Mouse (Mus musculus) stomach, embryonic 16.5 days (tissue): ENCODE data around the gene Rala. TPM values are rescaled to one million over a fixed set of nuclear protein-coding genes. Genes with fewer than 3 reads are reported as not detected.
A peak's percentile ranks its signal among the peaks of the same experiment; 100 is the strongest.
"Not testable (repeated sequence)": the region's sequence is repeated elsewhere in the genome, so short reads cannot be mapped to it uniquely, and the experiment has no call there.

ENCODE experiments used
- ATAC-seq: fragments of 200-750 bp; cut with Nextera tagmentation; 2 replicates; pipeline ENCODE4 v1.8.0; 2017; ENCODE audit warnings: moderate number of reproducible peaks, moderate TSS enrichment; ENCODE audit not compliant: insufficient read depth, low FRiP score
- H3K27ac ChIP-seq: fragments of 300-500 bp; sonication (generic); 2 replicates; pipeline ENCODE4 v1.5.1; 2014; ENCODE audit warnings: low read length
- H3K27me3 ChIP-seq: fragments of 300-500 bp; sonication (generic); 2 replicates; pipeline ENCODE4 v1.6.1; 2014; ENCODE audit warnings: low read length, control low read depth, mixed read lengths; ENCODE audit not compliant: control insufficient read depth, insufficient read depth
- H3K36me3 ChIP-seq: fragments of 300-500 bp; sonication (generic); 2 replicates; pipeline ENCODE4 v1.6.1; 2014; ENCODE audit warnings: low read length; ENCODE audit not compliant: control insufficient read depth, insufficient read depth
- H3K4me1 ChIP-seq: fragments of 300-500 bp; sonication (generic); 2 replicates; pipeline ENCODE4 v1.6.1; 2014; ENCODE audit warnings: low read length, control low read depth, mixed read lengths; ENCODE audit not compliant: control insufficient read depth, insufficient read depth
- H3K4me2 ChIP-seq: fragments of 300-500 bp; sonication (generic); 2 replicates; pipeline ENCODE4 v1.6.1; 2014; ENCODE audit warnings: low read depth, low read length, mixed read lengths
- H3K4me3 ChIP-seq: fragments of 300-500 bp; sonication (generic); replicated peaks from 2 replicates; pipeline ENCODE4 v1.5.1; 2014; ENCODE audit warnings: mild to moderate bottlenecking, low read length
- H3K9ac ChIP-seq: fragments of 300-500 bp; sonication (generic); 2 replicates; pipeline ENCODE4 v1.6.1; 2014; ENCODE audit warnings: low read length
- H3K9me3 ChIP-seq: fragments of 300-500 bp; sonication (generic); replicated peaks from 2 replicates; pipeline ENCODE4 v1.6.1; 2016; ENCODE audit warnings: low read length, control low read depth; ENCODE audit not compliant: control insufficient read depth
- WGBS: fragments of 180-500 bp; shearing (Covaris S2); extraction: QIAGEN DNeasy Blood & Tissue Kit; methylation state at CpG from one replicate; pipeline ENCODE4 v1.1.7; 2014; 5-methylcytosine and 5-hydroxymethylcytosine counted together
- polyA plus RNA-seq: library from polyadenylated mRNA; unstranded; fragments of >200 nt; fragmentation: Nextera tagmentation; extraction: Ambion mirVana; gene quantifications from 2 replicates; pipeline ENCODE4 v1.2.1, GENCODE M21; 2015

Rala gene
- polyA plus RNA-seq, 1 experiment from 2014 or later, result 89.4 TPM

- ATAC-seq, result no peak
Measured at GRCm38 (mm10) chr13:17975457-17975856, 31.4 kb upstream of the Rala start.

GRCm38 (mm10) chr13:17974734-17975133, 30.7 kb upstream of the Rala start:
- H3K4me3 ChIP-seq, result no peak overlapping the region
- 95% methylated on average over 9 of the region's 9 CpGs for WGBS
- H3K36me3 ChIP-seq, result no peaks in the 10 kb centered on the region
- H3K4me2 ChIP-seq, result no peak overlapping the region
- no peak overlapping the region for H3K9ac ChIP-seq
- no peak for ATAC-seq
- H3K9me3 ChIP-seq, result no peaks in the 10 kb centered on the region
- H3K4me1 ChIP-seq, result no peaks in the 10 kb centered on the region
- no peaks in the 10 kb centered on the region for H3K27me3 ChIP-seq
- H3K27ac ChIP-seq, result no peak overlapping the region

More at GRCm38 (mm10) chr13:17975457-17975856, 31.4 kb upstream of the Rala start:
- whole genome bisulfite sequencing, result 54% methylated on average over 1 of the region's 1 CpGs
- Histone ChIP-seq H3K27ac (no peak overlapping the region), H3K36me3 (no peaks in the 10 kb centered on the region), H3K27me3 (no peaks in the 10 kb centered on the region), H3K4me1 (no peaks in the 10 kb centered on the region), H3K9me3 (no peaks in the 10 kb centered on the region), H3K4me3 (no peak overlapping the region), H3K4me2 (no peak overlapping the region), H3K9ac (no peak overlapping the region)

DNA sequence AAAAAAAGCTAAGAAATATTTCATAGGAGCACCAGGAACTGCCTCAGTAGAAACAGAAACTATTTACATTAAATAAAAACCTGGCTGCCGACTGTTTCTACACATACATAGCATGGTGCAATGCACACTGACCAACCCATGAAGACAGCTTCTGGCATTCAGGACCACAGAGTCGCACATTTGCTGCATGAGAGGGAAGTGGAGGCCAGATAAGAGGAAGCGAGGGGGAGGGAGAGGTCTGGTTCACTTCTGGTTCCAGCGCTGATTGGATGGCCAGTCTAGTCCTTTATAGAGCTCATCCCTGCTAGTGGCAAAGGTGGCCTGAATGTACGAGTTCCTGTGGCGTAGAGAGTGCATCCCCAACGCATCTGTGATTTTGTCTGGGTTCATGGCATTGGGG, 16.6 kb upstream of the Rala start:
- no peaks in the 10 kb centered on the region for H3K36me3 ChIP-seq
- no peak overlapping the region for H3K9ac ChIP-seq
- H3K4me3 ChIP-seq, result no peak overlapping the region
- H3K4me2 ChIP-seq, result no peak overlapping the region
- no peaks in the 10 kb centered on the region for H3K4me1 ChIP-seq
- no peak overlapping the region for H3K27ac ChIP-seq
- 74% methylated on average over 7 of the region's 7 CpGs for WGBS
- no peak for ATAC-seq
- H3K27me3 ChIP-seq, result no peaks in the 10 kb centered on the region
- no peaks in the 10 kb centered on the region for H3K9me3 ChIP-seq

DNA sequence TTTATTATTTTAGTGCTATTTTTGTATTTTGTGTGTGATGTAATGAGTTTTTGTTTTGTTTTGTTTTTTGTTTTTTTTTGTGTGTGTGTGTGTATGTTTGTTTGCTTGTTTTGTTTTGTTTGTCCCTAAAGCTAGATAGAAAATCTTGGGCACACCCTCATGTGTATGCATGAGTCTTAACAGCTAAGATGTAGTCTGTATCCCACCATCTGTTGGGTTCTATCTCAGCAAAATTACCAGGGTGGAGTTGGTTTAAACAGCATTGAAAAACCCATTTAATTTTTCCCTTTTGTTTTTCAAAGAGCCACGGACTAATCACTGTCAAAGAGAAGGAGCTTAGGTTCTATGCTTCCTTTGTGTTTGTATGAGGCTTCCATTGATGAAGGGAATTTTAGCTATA, 10.2 kb upstream of the Rala start:
- WGBS, result 44% methylated on average over 1 of the region's 1 CpGs
- no peaks in the 10 kb centered on the region for H3K9me3 ChIP-seq

GRCm38 (mm10) chr13:17950581-17950980, 6.5 kb upstream of the Rala start:
- not testable (repeated sequence) for H3K9me3 ChIP-seq, H3K27me3 ChIP-seq, ATAC-seq, H3K4me1 ChIP-seq, H3K27ac ChIP-seq, H3K36me3 ChIP-seq, H3K9ac ChIP-seq, H3K4me3 ChIP-seq, H3K4me2 ChIP-seq
- 86% methylated on average over 8 of the region's 8 CpGs for WGBS

More for the DNA sequence above, 10.2 kb upstream of the Rala start:
- ATAC-seq, result no peak
- Histone ChIP-seq H3K4me1 (no peaks in the 10 kb centered on the region), H3K36me3 (no peaks in the 10 kb centered on the region), H3K9ac (no peak overlapping the region), H3K4me2 (no peak overlapping the region), H3K27ac (no peak overlapping the region), H3K4me3 (no peak overlapping the region), H3K27me3 (no peaks in the 10 kb centered on the region)

DNA sequence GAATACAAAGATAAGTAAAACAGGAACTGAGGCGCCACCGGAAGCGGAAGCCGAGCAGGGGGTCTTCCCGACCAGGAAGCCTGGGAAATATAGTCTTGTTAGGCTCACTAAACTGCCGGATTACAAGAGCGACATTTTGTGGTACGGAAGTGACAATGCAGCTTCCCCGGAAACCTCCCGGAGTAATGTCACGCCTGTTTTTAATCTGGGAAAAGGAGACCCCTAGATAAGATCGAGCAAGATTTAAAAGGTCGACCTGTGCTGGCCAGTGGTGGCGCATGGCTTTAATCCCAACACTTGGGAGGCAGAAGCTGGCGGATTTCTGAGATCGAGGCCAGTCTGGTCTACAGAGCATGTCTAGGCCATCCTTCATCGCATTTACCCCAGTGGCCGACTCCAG, 5.5 kb upstream of the Rala start:
- H3K4me3 ChIP-seq, result no peak overlapping the region
- H3K4me1 ChIP-seq, result peaks cover 7% of the 10 kb centered on the region; the same call in 1 of the 2 replicates
- H3K9ac ChIP-seq, result no peak overlapping the region
- no peak overlapping the region for H3K27ac ChIP-seq
- H3K4me2 ChIP-seq, result no peak overlapping the region
- H3K27me3 ChIP-seq, result no peaks in the 10 kb centered on the region
- H3K9me3 ChIP-seq, result no peaks in the 10 kb centered on the region
- no peaks in the 10 kb centered on the region for H3K36me3 ChIP-seq
- 76% methylated on average over 18 of the region's 18 CpGs for WGBS
- no peak for ATAC-seq

DNA sequence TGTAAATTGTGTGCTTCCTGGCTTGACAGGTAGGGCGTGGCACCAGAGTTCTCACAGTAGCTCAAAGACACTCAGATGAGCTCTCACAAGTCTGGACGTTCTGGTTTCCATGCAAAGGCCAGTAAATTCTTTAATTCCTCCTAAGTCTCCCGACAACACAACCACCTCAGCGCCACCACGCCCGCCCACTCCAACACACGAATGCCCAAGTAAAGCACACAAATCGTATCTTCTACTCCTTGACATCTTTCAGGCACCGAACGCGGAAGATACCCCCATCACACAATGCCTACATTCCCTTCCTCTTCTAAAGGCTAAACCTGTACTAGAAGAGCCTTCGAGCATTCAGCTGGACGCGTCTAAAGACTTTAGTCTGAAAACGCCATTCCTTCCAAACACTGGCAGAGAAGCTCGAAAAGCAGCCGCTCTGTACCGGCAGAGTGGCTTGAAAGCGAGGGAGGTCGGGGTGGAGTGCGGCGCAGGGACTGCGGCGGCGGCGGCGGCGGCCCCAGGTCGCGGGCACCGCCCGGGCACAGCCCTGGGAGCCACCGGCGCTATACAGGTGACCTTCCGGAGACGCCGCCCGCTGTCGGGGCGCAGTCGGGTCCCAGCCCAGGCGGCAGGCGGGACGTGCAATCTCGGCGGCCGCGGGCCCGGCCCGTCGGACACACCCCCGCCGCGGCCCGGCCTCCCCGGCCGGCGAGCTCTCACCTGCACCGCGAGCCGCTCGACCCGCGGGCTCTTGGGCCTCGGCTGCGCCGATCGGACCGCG, 547 bp downstream of the Rala start:
- Histone ChIP-seq H3K9me3 (no peaks in the 10 kb centered on the region), H3K4me1 (peaks cover 16% of the 10 kb centered on the region), H3K4me3 (peak overlapping the region; percentile 91), H3K4me2 (peak overlapping the region; percentile 68), H3K27me3 (no peaks in the 10 kb centered on the region), H3K27ac (peak overlapping the region; percentile 94), H3K36me3 (no peaks in the 10 kb centered on the region), H3K9ac (peak overlapping the region; percentile 95)
- ATAC-seq, result peak; percentile 88
- WGBS, result under 1% methylated on average over 70 of the region's 70 CpGs

GRCm38 (mm10) chr13:17942338-17942737, 1.7 kb downstream of the Rala start:
- no peak for ATAC-seq
- no peak overlapping the region for H3K27ac ChIP-seq
- no peaks in the 10 kb centered on the region for H3K9me3 ChIP-seq
- no peaks in the 10 kb centered on the region for H3K27me3 ChIP-seq
- no peak overlapping the region for H3K4me2 ChIP-seq
- no peak overlapping the region for H3K4me3 ChIP-seq
- H3K36me3 ChIP-seq, result no peaks in the 10 kb centered on the region
- peaks cover 16% of the 10 kb centered on the region for H3K4me1 ChIP-seq
- no peak overlapping the region for H3K9ac ChIP-seq
- 66% methylated on average over 6 of the region's 6 CpGs for WGBS

DNA sequence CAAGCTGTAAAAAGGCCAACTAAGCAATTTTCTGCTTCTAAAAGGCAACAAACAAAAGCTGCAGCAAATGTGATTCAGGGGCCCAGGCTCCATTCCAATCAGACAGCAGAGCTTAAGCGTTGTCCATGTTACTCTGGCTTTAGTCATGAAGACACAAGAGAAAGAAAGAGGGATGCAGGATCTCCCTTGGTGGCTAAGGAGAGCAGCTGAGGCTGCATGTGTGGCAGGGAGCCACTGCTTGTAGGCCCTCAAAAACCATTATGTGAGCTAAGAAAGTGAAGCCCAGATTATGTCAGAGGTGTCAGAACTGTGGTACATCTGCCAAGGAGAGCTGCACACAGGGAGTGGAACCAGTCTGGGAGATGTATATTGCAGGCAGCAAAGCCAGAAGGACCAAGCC, 36.7 kb downstream of the Rala start:
- Histone ChIP-seq H3K27ac (no peak overlapping the region), H3K9ac (no peak overlapping the region), H3K4me3 (no peak overlapping the region), H3K36me3 (no peaks in the 10 kb centered on the region), H3K4me2 (no peak overlapping the region), H3K9me3 (no peaks in the 10 kb centered on the region), H3K27me3 (no peaks in the 10 kb centered on the region), H3K4me1 (no peaks in the 10 kb centered on the region)
- ATAC-seq, result no peak
- 87% methylated on average over 1 of the region's 1 CpGs for WGBS
